Mouse (Mus musculus): Measurements from ENCODE around the gene Eef2. TPM values are rescaled to one million over a fixed set of nuclear protein-coding genes. Genes with fewer than 3 reads are reported as not detected.
A peak's percentile ranks its signal among the peaks of the same experiment; 100 is the strongest.
"Not testable (repeated sequence)": the region's sequence is repeated elsewhere in the genome, so short reads cannot be mapped to it uniquely, and the experiment has no call there.

Gene Eef2
- polyA plus RNA-seq, 1 experiment from 2014 or later: 493 TPM

- H3K9ac ChIP-seq (replicated peaks): peak overlapping the region; percentile 60
- H3K4me1 ChIP-seq: peaks cover 59% of the 10 kb centered on the region
- 1% methylated on average over 29 of the region's 29 CpGs for WGBS
- H3K4me2 ChIP-seq: peak overlapping the region; percentile 84
- peak; percentile 72 for ATAC-seq (ENCODE audit: low FRiP score)
- no peaks in the 10 kb centered on the region for H3K9me3 ChIP-seq (replicated peaks)
- H3K27me3 ChIP-seq (replicated peaks): no peaks in the 10 kb centered on the region
- H3K36me3 ChIP-seq: peaks cover 23% of the 10 kb centered on the region
- peak overlapping the region; percentile 42 for H3K4me3 ChIP-seq (replicated peaks)
- peak overlapping the region; percentile 95 for H3K27ac ChIP-seq (replicated peaks)
These were observed 1.6 kb upstream of the Eef2 start for GRCm38 (mm10) chr10:81174617-81175344.

DNA sequence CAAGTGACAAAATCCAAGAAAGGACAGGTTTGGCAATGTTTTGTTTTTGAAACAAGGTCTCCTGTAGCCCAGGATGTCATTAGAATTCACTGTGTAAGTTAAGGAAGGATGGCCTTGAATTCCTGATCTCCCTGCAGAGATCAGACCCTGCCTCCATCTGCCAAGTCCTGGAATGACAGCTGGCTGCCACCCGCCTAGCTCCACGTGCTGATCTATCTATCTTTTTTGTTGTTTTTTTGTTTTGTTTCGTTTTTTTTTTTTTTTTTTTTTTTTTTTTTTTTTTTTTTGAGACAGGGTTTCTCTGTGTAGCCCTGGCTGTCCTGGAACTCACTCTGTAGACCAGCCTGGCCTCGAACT is 1.1 kb upstream of the Eef2 start:
- H3K27ac ChIP-seq (replicated peaks): peak overlapping the region; percentile 95
- peaks cover 59% of the 10 kb centered on the region for H3K4me1 ChIP-seq
- H3K4me2 ChIP-seq: peak overlapping the region; percentile 84
- H3K27me3 ChIP-seq (replicated peaks); ATAC-seq (ENCODE audit: low FRiP score); H3K9me3 ChIP-seq (replicated peaks): not testable (repeated sequence)
- H3K4me3 ChIP-seq (replicated peaks): peak overlapping the region; percentile 42
- WGBS: 9% methylated on average over 4 of the region's 4 CpGs
- H3K9ac ChIP-seq (replicated peaks): 0 out of 2 replicates have a peak overlapping the region, but pooled peaks have one; percentile 60
- peaks cover 28% of the 10 kb centered on the region for H3K36me3 ChIP-seq

DNA sequence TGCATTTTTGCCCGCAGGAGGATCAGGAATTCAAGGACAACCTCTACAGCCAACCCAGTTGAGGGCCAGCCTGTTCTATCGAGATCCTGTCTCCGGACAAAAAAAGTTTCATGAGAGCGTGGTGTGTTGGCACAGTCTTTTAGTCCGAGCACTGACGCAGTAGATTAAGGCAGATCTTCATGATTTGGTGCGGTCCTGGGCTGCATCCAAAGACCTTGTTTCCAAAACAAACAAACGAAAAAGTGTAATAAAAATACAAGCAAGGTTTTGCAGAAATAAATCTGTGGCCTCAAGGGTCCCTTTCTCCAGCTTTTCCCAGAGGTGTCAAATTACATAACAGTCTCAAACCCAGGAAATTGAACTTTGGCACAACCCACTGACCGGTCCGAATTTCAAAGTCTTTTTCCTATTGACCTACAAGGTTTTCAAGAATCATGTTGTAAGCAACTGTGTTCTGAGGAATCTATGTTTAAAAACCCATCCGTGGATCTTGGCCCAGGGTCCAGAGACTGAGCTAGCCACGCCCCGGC is 430 bp upstream of the Eef2 start:
- H3K36me3 ChIP-seq: peaks cover 35% of the 10 kb centered on the region
- no peaks in the 10 kb centered on the region for H3K27me3 ChIP-seq (replicated peaks)
- H3K9ac ChIP-seq (replicated peaks): peak overlapping the region; percentile 32
- ATAC-seq (ENCODE audit: low FRiP score): no peak
- H3K4me2 ChIP-seq: peak overlapping the region; percentile 84
- no peaks in the 10 kb centered on the region for H3K9me3 ChIP-seq (replicated peaks)
- H3K4me3 ChIP-seq (replicated peaks): peak overlapping the region; percentile 97
- peaks cover 60% of the 10 kb centered on the region for H3K4me1 ChIP-seq
- 6% methylated on average over 13 of the region's 13 CpGs for WGBS
- H3K27ac ChIP-seq (replicated peaks): peak overlapping the region; percentile 95

DNA sequence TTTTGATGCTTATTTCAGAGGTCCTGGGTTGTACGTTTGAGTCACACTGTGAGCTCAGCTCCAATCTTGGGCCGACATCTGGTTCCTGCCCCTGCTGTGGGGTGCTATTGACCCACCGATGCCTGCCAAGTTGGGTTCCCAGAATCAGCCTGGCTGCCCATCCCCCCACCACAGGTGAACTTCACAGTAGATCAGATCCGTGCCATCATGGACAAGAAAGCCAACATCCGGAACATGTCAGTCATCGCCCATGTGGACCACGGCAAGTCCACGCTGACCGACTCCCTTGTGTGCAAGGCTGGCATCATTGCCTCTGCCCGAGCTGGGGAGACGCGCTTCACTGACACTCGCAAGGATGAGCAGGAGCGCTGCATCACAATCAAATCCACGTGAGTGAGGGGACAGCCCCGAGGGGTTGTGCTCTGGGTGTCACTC is 1.1 kb downstream of the Eef2 start:
- Histone ChIP-seq H3K9me3 (replicated peaks) (no peaks in the 10 kb centered on the region), H3K4me2 (peak overlapping the region; percentile 84), H3K27ac (replicated peaks) (peak overlapping the region; percentile 95), H3K36me3 (peaks cover 50% of the 10 kb centered on the region), H3K4me3 (replicated peaks) (peak overlapping the region; percentile 97), H3K27me3 (replicated peaks) (no peaks in the 10 kb centered on the region), H3K9ac (replicated peaks) (peak overlapping the region; percentile 96), H3K4me1 (peaks cover 69% of the 10 kb centered on the region)
- no peak for ATAC-seq (ENCODE audit: low FRiP score)
- WGBS: 13% methylated on average over 16 of the region's 16 CpGs

GRCm38 (mm10) chr10:81177958-81178712 is 1.7 kb downstream of the Eef2 start:
- Histone ChIP-seq H3K27me3 (replicated peaks) (no peaks in the 10 kb centered on the region), H3K27ac (replicated peaks) (peak overlapping the region; percentile 95; the same call in 1 of the 2 replicates), H3K4me1 (peaks cover 64% of the 10 kb centered on the region), H3K36me3 (peaks cover 50% of the 10 kb centered on the region), H3K9me3 (replicated peaks) (no peaks in the 10 kb centered on the region), H3K4me2 (peak overlapping the region; percentile 84), H3K4me3 (replicated peaks) (peak overlapping the region; percentile 97), H3K9ac (replicated peaks) (peak overlapping the region; percentile 96)
- no peak for ATAC-seq (ENCODE audit: low FRiP score)
- WGBS: 65% methylated on average over 14 of the region's 14 CpGs

GRCm38 (mm10) chr10:81178927-81179326 is 2.5 kb downstream of the Eef2 start:
- WGBS: 93% methylated on average over 11 of the region's 11 CpGs
- Histone ChIP-seq H3K9ac (replicated peaks) (no peak overlapping the region), H3K4me3 (replicated peaks) (no peak overlapping the region), H3K4me2 (no peak overlapping the region), H3K4me1 (peaks cover 62% of the 10 kb centered on the region), H3K36me3 (peaks cover 52% of the 10 kb centered on the region), H3K27ac (replicated peaks) (no peak overlapping the region), H3K9me3 (replicated peaks) (no peaks in the 10 kb centered on the region), H3K27me3 (replicated peaks) (no peaks in the 10 kb centered on the region)
- ATAC-seq (ENCODE audit: low FRiP score): no peak

DNA sequence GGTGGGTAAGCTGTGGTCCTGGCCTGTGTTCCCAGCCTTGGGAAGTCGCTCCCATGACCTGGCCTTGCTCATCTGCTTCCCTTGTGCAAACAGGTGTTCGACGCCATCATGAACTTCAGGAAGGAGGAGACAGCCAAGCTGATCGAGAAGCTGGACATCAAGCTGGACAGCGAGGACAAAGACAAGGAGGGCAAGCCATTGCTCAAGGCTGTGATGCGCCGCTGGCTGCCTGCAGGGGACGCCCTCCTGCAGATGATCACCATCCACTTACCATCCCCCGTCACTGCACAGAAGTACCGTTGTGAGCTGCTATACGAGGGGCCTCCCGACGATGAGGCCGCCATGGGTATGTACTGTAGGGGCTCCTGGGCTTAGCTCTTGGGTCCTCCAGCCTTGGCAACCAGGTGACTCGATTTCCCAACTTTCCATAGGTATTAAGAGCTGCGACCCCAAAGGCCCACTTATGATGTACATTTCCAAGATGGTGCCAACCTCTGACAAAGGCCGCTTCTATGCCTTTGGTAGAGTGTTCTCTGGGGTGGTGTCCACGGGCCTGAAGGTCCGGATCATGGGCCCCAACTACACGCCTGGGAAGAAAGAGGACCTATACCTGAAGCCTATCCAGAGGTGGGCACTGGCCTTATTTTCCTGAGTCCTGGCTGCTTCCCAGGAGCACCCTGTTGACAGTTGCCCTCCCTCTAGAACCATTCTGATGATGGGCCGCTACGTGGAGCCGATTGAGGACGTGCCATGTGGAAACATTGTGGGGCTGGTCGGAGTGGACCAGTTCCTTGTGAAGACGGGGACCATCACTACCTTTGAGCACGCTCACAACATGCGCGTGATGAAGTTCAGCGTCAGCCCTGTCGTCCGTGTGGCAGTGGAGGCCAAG is 3.3 kb downstream of the Eef2 start:
- Histone ChIP-seq H3K4me1 (peaks cover 62% of the 10 kb centered on the region), H3K4me3 (replicated peaks) (no peak overlapping the region), H3K4me2 (no peak overlapping the region), H3K36me3 (peaks cover 60% of the 10 kb centered on the region), H3K27ac (replicated peaks) (no peak overlapping the region), H3K27me3 (replicated peaks) (no peaks in the 10 kb centered on the region), H3K9me3 (replicated peaks) (no peaks in the 10 kb centered on the region), H3K9ac (replicated peaks) (no peak overlapping the region)
- WGBS: 90% methylated on average over 32 of the region's 32 CpGs
- no peak for ATAC-seq (ENCODE audit: low FRiP score)

- WGBS: 96% methylated on average over 13 of the region's 13 CpGs
- peaks cover 71% of the 10 kb centered on the region for H3K36me3 ChIP-seq
- peaks cover 54% of the 10 kb centered on the region for H3K4me1 ChIP-seq
These were observed 4.5 kb downstream of the Eef2 start for GRCm38 (mm10) chr10:81180946-81181345.

GRCm38 (mm10) chr10:81181860-81182259 is 5.4 kb downstream of the Eef2 start:
- not testable (repeated sequence) for H3K4me3 ChIP-seq (replicated peaks); H3K9me3 ChIP-seq (replicated peaks); H3K4me2 ChIP-seq; ATAC-seq (ENCODE audit: low FRiP score); H3K27me3 ChIP-seq (replicated peaks); H3K9ac ChIP-seq (replicated peaks); H3K27ac ChIP-seq (replicated peaks)
- peaks cover 51% of the 10 kb centered on the region for H3K4me1 ChIP-seq
- peaks cover 77% of the 10 kb centered on the region for H3K36me3 ChIP-seq
- WGBS: 85% methylated on average over 12 of the region's 12 CpGs

More at GRCm38 (mm10) chr10:81180946-81181345, 4.5 kb downstream of the Eef2 start:
- H3K4me2 ChIP-seq: no peak overlapping the region
- no peaks in the 10 kb centered on the region for H3K9me3 ChIP-seq (replicated peaks)
- H3K27me3 ChIP-seq (replicated peaks): no peaks in the 10 kb centered on the region
- no peak overlapping the region for H3K4me3 ChIP-seq (replicated peaks)
- no peak for ATAC-seq (ENCODE audit: low FRiP score)
- H3K27ac ChIP-seq (replicated peaks): 0 out of 2 replicates have a peak overlapping the region, but pooled peaks have one; percentile 28
- no peak overlapping the region for H3K9ac ChIP-seq (replicated peaks)

DNA sequence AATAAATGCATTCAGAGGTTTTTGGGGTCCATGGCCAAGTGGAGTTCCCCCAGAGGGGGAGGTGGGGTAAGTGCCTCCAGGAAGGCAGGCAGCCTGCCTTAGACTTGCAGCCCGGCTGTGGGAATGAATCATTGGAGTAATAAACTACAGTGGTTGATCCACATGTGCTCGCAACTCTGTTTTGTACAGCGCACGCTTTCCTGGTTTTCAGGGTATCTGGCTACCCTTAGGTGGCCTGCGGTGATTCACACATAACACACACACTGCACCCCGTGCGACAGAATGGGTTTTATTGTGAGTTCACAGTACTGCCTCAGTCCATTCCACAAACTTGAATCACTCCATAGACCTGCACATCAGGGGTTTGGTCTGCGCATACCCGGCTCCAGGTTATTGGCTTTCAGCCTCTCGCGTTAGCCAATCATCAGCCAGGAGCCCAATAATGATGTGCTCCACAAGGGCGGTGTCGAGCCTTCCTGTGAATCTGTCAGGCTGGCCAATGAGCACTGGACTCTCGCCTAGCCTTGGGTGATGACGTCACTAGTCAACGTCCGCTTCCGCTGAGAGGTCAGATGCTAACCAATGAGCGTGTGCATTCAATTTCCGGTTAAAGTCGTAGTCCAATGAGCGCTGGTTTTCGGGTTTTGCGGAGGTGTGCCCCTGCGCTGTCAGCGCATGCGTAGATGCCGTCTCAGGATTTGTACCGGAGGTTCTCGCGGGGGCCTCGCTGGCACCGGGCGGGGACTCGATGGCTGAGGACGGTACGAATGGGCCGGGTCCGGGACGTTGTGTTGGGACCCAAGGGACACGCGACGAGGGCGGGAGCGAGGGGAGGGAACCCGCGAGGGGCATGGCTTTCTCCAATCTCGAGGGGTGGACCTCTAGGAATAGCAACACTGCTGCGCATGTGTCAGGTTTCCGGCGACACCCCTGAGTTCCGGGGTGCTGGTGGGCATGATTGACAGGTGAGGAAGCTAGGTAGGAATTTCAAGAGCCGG is 6.2 kb downstream of the Eef2 start, which contains the start of gene Dapk3:
Gene Dapk3 (plus strand): TSS at position 670 of the 998 bp plus-strand sequence.
- Histone ChIP-seq H3K4me3 (replicated peaks) (peak within 1 kb of the TSS; percentile 74), H3K36me3 (peaks cover 83% of the 10 kb centered on the region), H3K27ac (replicated peaks) (peak within 1 kb of the TSS; percentile 91), H3K27me3 (replicated peaks) (no peaks in the 10 kb centered on the region), H3K9me3 (replicated peaks) (no peaks in the 10 kb centered on the region), H3K4me1 (peaks cover 44% of the 10 kb centered on the region), H3K9ac (replicated peaks) (peak within 1 kb of the TSS; percentile 63), H3K4me2 (peak within 1 kb of the TSS; percentile 64)
- 4% methylated on average over 53 of the region's 53 CpGs for WGBS
- ATAC-seq (ENCODE audit: low FRiP score): peak; percentile 95
